Mouse (Mus musculus) ES-E14 (cell line): ENCODE results near the gene Bcl7a. TPM values are rescaled to one million over a fixed set of nuclear protein-coding genes. Genes with fewer than 3 reads are reported as not detected.

Experiments used
- DNase-seq: peaks from one replicate; pipeline ENCODE4 v3.0.0-alpha.2; 2013; ENCODE audit warnings: low read depth, low spot score
- H3K27ac ChIP-seq: 2 replicates; pipeline ENCODE4 v1.5.1; 2012; ENCODE audit warnings: low read depth, mild to moderate bottlenecking, low read length, moderate library complexity, mixed read lengths; ENCODE audit not compliant: poor library complexity, insufficient read depth, severe bottlenecking
- H3K36me3 ChIP-seq: 2 replicates; pipeline ENCODE4 v1.6.1; 2012; ENCODE audit warnings: mild to moderate bottlenecking, low read length, moderate library complexity, mixed read lengths; ENCODE audit not compliant: control insufficient read depth, poor library complexity, insufficient read depth, severe bottlenecking
- H3K4me1 ChIP-seq, 2 experiments: fragments of 150-350 bp in 1 of 2; sonication (generic) in 1 of 2; 2 replicates each; pipeline ENCODE4 v1.6.1; 2012; ENCODE audit warnings: low read length in 2 of 2, mild to moderate bottlenecking in 1 of 2, mixed read lengths in 1 of 2; ENCODE audit not compliant: control insufficient read depth in 2 of 2, insufficient read depth in 2 of 2, poor library complexity in 1 of 2
- H3K4me3 ChIP-seq, 2 experiments: fragments of 150-350 bp in 1 of 2; sonication (generic) in 1 of 2; 2 replicates each; pipeline ENCODE4 v1.5.1; 2012; ENCODE audit warnings: low read length in 2 of 2, low read depth in 1 of 2, mild to moderate bottlenecking in 1 of 2, mixed read lengths in 1 of 2; ENCODE audit not compliant: insufficient read depth in 1 of 2, poor library complexity in 1 of 2, severe bottlenecking in 1 of 2
- H3K9ac ChIP-seq: 2 replicates; pipeline ENCODE4 v1.6.1; 2012; ENCODE audit warnings: low read depth, mild to moderate bottlenecking, low read length, mixed read lengths; ENCODE audit not compliant: poor library complexity, insufficient read depth, severe bottlenecking
- H3K9me3 ChIP-seq: fragments of 150-350 bp; sonication (generic); 2 replicates; pipeline ENCODE4 v1.6.1; 2012; ENCODE audit warnings: low read depth, mild to moderate bottlenecking, low read length; ENCODE audit not compliant: control insufficient read depth, insufficient read depth
- CHD2 ChIP-seq: IDR thresholded peaks from 2 replicates; pipeline ENCODE4 v1.6.1; 2014; ENCODE audit warnings: mild to moderate bottlenecking, low read depth, low read length, inconsistent platforms
- HCFC1 ChIP-seq: IDR thresholded peaks from 2 replicates; pipeline ENCODE4 v1.6.1; 2012; ENCODE audit warnings: low read length, inconsistent platforms, borderline replicate concordance; ENCODE audit not compliant: insufficient read depth
- MAFK ChIP-seq: IDR thresholded peaks from 2 replicates; pipeline ENCODE4 v1.6.1; 2014; ENCODE audit warnings: mild to moderate bottlenecking, low read depth, low read length, inconsistent platforms; ENCODE audit not compliant: insufficient read depth
- ZC3H11A ChIP-seq: IDR thresholded peaks from 2 replicates; pipeline ENCODE4 v1.6.1; 2012; ENCODE audit warnings: low read depth, mild to moderate bottlenecking, inconsistent platforms, low read length, borderline replicate concordance
- ZNF384 ChIP-seq: IDR thresholded peaks from 2 replicates; pipeline ENCODE4 v1.6.1; 2012; ENCODE audit warnings: low read depth, low read length, inconsistent platforms
- in situ Hi-C, 2 experiments: fragments of 600-800 bp; cut with MboI; formaldehyde crosslinking; loops; one replicate each; pipeline ENCODE4 v1.15.1; 2025; ENCODE audit warnings: low sequenced_read_pairs in 2 of 2, inconsistent platforms in 1 of 2; ENCODE audit not compliant: unreplicated experiment in 2 of 2
- total RNA-seq: library from RNA; depleted of rRNA; stranded (reverse); fragments of 300-350 nt; gene quantifications from 2 replicates; pipeline ENCODE4 v1.2.3, GENCODE M21; 2012

The Bcl7a gene
- total RNA-seq, 1 experiment: 8.0 TPM

DNA sequence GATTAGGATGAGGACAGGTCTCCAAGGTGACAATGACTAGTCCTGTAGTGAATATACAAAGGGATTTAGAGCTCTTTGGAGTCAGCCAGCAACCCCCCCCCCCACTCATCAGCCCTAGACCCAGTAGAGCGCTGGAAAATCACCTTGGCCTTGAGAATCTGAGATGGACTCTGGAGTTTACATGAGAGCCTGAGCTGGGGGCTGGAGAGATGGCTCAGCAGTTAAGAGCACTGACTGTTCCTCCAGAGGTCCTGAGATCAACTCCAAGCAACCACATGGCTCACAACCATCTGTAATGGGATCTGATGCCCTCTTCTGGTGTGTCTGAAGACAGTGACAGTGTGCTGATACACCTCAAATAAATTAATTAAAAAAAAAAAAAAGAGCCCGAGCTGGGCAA lies 4.4 kb downstream of the Bcl7a start:
- no peak overlapping the region for H3K27ac ChIP-seq
- H3K4me1 ChIP-seq: peaks cover 5 to 28% of the 10 kb centered on the region in 2 experiments; a peak in 3 of 4 replicates
- TF ChIP-seq MAFK: no peak
- TF ChIP-seq ZNF384: no peak
- TF ChIP-seq CHD2: no peak
- no peak for TF ChIP-seq HCFC1
- no peak for TF ChIP-seq ZC3H11A
- in situ Hi-C loops: no loop called here
- peaks cover 4% of the 10 kb centered on the region; the same call in 1 of the 2 replicates for H3K36me3 ChIP-seq
- H3K9ac ChIP-seq: no peak overlapping the region
- H3K9me3 ChIP-seq: no peaks in the 10 kb centered on the region
- DNase-seq: no peak
- H3K4me3 ChIP-seq: no peak overlapping the region

DNA sequence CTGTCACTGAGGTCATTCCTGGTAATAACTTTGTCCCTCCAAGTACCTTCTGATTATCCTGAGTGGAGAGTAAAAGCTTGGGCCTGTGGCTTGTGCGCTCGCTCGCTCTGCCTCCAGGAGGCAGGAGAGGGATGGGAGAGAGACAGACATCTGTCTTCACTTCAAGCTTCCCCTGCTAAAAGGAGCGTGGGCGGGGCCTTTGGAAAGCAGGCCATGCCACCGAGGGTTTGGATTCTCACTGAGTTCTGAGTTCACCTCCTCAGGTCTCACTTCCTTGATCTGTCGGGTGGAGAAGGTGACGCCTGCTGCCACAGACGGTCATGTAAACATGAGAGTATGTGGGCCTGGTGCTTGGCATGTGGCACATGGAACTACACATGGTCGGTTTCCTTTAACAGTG lies 6.8 kb downstream of the Bcl7a start:
- H3K36me3 ChIP-seq: peaks cover 5% of the 10 kb centered on the region; the same call in 1 of the 2 replicates
- H3K9ac ChIP-seq: no peak overlapping the region
- no peaks in the 10 kb centered on the region for H3K9me3 ChIP-seq
- in situ Hi-C loops: no loop called here
- TF ChIP-seq HCFC1 (no peak), ZC3H11A (no peak), MAFK (no peak), CHD2 (no peak), ZNF384 (no peak)
- no peak for DNase-seq
- peaks cover 5 to 37% of the 10 kb centered on the region in 2 experiments for H3K4me1 ChIP-seq
- H3K27ac ChIP-seq: no peak overlapping the region; the same call in 1 of the 2 replicates
- no peak overlapping the region for H3K4me3 ChIP-seq

DNA sequence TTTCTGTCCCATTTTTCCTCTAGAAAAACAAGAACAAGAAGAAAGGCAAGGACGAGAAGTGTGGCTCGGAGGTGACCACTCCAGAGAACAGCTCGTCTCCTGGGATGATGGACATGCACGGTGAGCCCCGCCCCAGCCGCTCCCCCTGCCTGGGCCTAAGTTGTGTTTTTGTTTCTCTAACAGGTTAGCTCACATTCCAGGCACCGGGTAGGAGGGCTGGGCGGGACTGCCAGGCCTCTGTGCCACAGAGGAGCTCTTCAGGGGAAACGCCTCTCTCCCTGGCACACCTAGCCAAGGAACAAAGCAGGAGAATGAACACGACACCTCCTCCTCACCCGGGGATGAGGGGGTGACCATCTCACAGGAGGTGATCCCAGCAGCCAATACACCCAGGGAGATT lies 12.3 kb downstream of the Bcl7a start:
- H3K9me3 ChIP-seq: no peaks in the 10 kb centered on the region
- in situ Hi-C loops: no loop called here
- H3K9ac ChIP-seq: no peak overlapping the region
- DNase-seq: no peak
- no peak for TF ChIP-seq MAFK
- no peak for TF ChIP-seq CHD2
- TF ChIP-seq HCFC1: no peak
- TF ChIP-seq ZC3H11A: no peak
- no peak for TF ChIP-seq ZNF384
- peaks cover 2 to 25% of the 10 kb centered on the region in 2 experiments for H3K4me1 ChIP-seq
- H3K27ac ChIP-seq: no peak overlapping the region; the same call in 1 of the 2 replicates
- H3K36me3 ChIP-seq: peaks cover 45% of the 10 kb centered on the region
- no peak overlapping the region for H3K4me3 ChIP-seq

DNA sequence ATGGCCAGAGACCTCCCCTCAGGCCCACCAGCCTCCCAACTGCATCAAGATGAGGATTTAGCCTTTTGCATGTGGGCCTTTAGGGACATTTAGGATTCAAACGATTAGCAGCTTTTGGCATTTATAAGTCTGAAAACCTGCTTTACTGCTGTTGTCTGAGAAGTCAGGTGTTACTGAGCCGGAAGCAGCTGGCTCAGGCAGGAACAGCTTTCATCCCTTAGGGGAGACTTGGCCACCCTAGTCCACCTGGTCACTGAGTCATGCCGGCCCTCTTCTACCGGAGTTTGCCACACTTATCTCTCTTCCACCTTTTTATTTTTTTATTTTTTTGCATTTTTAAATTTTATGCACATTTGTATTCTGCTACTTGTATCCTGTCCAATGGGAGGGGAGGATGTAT lies 13.6 kb downstream of the Bcl7a start:
- in situ Hi-C loops: no loop called here
- DNase-seq: no peak
- Histone ChIP-seq H3K36me3 (peaks cover 50% of the 10 kb centered on the region), H3K27ac (no peak overlapping the region), H3K4me1 (peaks cover 2 to 25% of the 10 kb centered on the region in 2 experiments), H3K9ac (no peak overlapping the region), H3K9me3 (no peaks in the 10 kb centered on the region), H3K4me3 (no peak overlapping the region)
- TF ChIP-seq MAFK: no peak
- TF ChIP-seq ZNF384: no peak
- TF ChIP-seq CHD2: no peak
- TF ChIP-seq ZC3H11A: no peak
- TF ChIP-seq HCFC1: no peak

- in situ Hi-C loops: no loop called here
- no peak for TF ChIP-seq ZNF384
- no peak for TF ChIP-seq MAFK
- TF ChIP-seq HCFC1: no peak
- no peak for TF ChIP-seq ZC3H11A
- no peak for TF ChIP-seq CHD2
- Histone ChIP-seq H3K4me1 (peaks cover 2 to 35% of the 10 kb centered on the region in 2 experiments), H3K36me3 (peaks cover 59% of the 10 kb centered on the region), H3K27ac (no peak overlapping the region), H3K9me3 (no peaks in the 10 kb centered on the region), H3K4me3 (no peak overlapping the region), H3K9ac (no peak overlapping the region)
- DNase-seq: no peak
Observed at GRCm38 (mm10) chr5:123359431-123359830, 15.8 kb downstream of the Bcl7a start.
